Mouse (Mus musculus): Measurements from ENCODE around the gene Nppa. TPM values are rescaled to one million over a fixed set of nuclear protein-coding genes. Genes with fewer than 3 reads are reported as not detected.

Nppa gene
- polyA plus RNA-seq, 1 experiment, result not detected

DNA sequence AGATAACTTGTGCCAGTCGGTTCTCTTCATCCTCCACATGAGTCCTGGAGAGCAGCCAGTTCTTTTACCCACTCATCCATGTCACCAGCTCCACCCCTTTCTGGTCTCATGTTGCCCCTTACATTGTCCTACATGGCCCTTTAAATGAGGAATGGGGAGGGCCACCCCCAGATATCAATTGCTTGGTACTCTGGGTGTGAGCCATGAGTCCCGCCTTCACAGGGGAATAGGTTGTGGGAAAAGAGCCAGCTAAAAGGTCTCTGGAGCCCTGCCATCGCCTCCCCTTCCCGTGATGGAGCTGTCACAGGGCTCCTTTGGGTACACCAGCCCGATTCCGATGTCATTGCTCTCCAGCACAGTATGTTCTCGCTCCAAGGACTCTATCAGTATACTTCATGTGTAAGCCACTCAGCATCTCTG lies 21.1 kb upstream of the Nppa start:
- TF ChIP-seq CTCF (IDR thresholded peaks at IDR 0.05; ENCODE audit: low read depth, low read length) (no peak), POLR2A (IDR thresholded peaks at IDR 0.05; ENCODE audit: insufficient read depth, low read length) (no peak), EP300 (IDR thresholded peaks at IDR 0.05; ENCODE audit: insufficient read depth, low read depth, low read length) (no peak)

DNA sequence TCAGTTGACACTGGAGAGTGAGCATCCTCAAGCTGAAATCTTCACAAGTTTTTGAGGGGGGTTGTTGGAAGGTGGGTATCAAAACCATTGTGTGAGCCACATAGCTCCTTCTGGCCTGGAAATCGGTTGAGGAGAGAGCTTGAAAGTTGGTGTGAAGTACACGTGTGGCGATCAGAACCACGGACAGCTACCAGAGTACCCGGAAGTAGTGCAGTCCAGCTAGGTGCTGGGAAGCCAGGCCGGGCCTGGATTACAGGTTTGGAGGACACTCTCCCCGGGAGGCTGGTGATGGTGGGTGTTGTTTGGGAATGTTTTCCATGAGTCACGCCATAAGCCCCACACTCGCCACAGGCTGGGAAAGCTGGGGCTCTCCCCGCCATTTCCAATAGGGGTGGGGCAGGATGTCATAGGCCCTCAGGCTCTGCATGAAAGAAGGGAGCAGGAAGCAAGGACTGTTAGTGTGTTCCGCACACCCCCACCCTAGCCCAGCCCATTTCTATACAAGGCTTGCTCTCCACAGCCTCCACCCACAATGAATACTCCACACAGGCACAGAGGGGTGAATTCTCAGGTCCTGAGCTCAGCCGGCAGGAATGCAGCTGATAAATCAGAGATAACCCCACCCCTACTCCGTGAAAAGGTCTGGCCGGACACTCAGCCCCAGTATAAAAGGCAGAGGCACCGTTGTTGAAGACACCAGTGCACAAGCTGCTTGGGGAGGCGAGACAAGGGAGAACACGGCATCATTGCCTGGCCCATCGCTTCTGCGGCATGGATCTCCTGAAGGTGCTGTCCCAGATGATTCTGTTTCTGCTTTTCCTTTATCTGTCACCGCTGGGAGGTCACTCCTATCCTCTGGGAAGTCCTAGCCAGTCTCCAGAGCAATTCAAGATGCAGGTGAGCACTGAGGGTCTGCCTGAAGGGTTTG lies 15.1 kb upstream of the Nppa start, which contains the start of gene Nppb:
Nppb (plus strand) TSS at position 584 of the 928 bp plus-strand sequence.
- Histone ChIP-seq H3K27me3 (ENCODE audit: control insufficient read depth, insufficient read depth, low read length, poor library complexity, severe bottlenecking) (no peaks in the 10 kb centered on the region), H3K9me3 (replicated peaks; ENCODE audit: control insufficient read depth, insufficient read depth, low read length, poor library complexity, severe bottlenecking) (no peaks in the 10 kb centered on the region), H3K27ac (ENCODE audit: insufficient read depth, low read length) (no peak within 1 kb of the TSS), H3K36me3 (ENCODE audit: control insufficient read depth, insufficient read depth, low read length, poor library complexity, severe bottlenecking) (no peaks in the 10 kb centered on the region), H3K4me3 (ENCODE audit: low read depth, low read length) (peak within 1 kb of the TSS; percentile 7; the same call in 1 of the 2 replicates), H3K4me1 (ENCODE audit: control insufficient read depth, insufficient read depth, low read length) (no peaks in the 10 kb centered on the region), H3K9ac (ENCODE audit: low read depth, poor library complexity, severe bottlenecking) (no peak within 1 kb of the TSS)
- TF ChIP-seq CTCF (IDR thresholded peaks at IDR 0.05; ENCODE audit: low read depth, low read length) (no peak), EP300 (IDR thresholded peaks at IDR 0.05; ENCODE audit: insufficient read depth, low read depth, low read length) (peak; percentile 64; the same call in 1 of the 2 replicates)

More for the DNA sequence above, 21.1 kb upstream of the Nppa start:
- Histone ChIP-seq H3K36me3 (ENCODE audit: control insufficient read depth, insufficient read depth, low read length, poor library complexity, severe bottlenecking) (no peaks in the 10 kb centered on the region), H3K4me1 (ENCODE audit: control insufficient read depth, insufficient read depth, low read length) (no peaks in the 10 kb centered on the region), H3K27ac (ENCODE audit: insufficient read depth, low read length) (no peak overlapping the region), H3K9me3 (replicated peaks; ENCODE audit: control insufficient read depth, insufficient read depth, low read length, poor library complexity, severe bottlenecking) (no peaks in the 10 kb centered on the region), H3K9ac (ENCODE audit: low read depth, poor library complexity, severe bottlenecking) (no peak overlapping the region), H3K4me3 (ENCODE audit: low read depth, low read length) (no peak overlapping the region), H3K27me3 (ENCODE audit: control insufficient read depth, insufficient read depth, low read length, poor library complexity, severe bottlenecking) (no peaks in the 10 kb centered on the region)

DNA sequence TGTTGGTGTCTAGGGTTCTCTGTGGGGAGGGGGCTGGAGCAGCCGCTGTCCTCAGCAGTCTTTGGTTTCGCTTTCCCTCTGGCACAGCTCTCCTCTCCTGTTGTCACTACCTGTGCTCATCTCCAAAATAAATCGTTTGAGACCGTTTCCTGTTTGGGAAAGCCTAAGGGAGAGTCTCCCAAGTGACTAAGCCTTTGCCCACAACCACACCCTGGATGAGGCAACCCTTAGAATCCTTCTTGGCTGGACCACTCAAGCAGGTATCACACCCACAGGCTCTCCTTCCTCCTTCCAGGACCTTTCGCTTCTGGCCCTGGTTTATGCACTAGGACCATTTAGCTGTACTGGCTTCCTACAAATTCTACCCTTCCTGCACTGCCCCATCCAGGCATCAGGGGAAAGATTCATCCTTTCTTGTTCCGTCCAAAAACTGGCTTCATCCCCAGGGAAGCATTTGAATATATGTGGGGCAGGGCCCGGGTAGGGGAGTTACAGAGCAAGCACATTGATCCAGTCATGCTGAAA lies 6.9 kb upstream of the Nppa start:
- Histone ChIP-seq H3K9ac (ENCODE audit: low read depth, poor library complexity, severe bottlenecking) (no peak overlapping the region), H3K27ac (ENCODE audit: insufficient read depth, low read length) (no peak overlapping the region), H3K4me1 (ENCODE audit: control insufficient read depth, insufficient read depth, low read length) (no peaks in the 10 kb centered on the region), H3K36me3 (ENCODE audit: control insufficient read depth, insufficient read depth, low read length, poor library complexity, severe bottlenecking) (no peaks in the 10 kb centered on the region), H3K27me3 (ENCODE audit: control insufficient read depth, insufficient read depth, low read length, poor library complexity, severe bottlenecking) (no peaks in the 10 kb centered on the region), H3K4me3 (ENCODE audit: low read depth, low read length) (no peak overlapping the region), H3K9me3 (replicated peaks; ENCODE audit: control insufficient read depth, insufficient read depth, low read length, poor library complexity, severe bottlenecking) (no peaks in the 10 kb centered on the region)
- TF ChIP-seq POLR2A (IDR thresholded peaks at IDR 0.05; ENCODE audit: insufficient read depth, low read length) (no peak), CTCF (IDR thresholded peaks at IDR 0.05; ENCODE audit: low read depth, low read length) (no peak), EP300 (IDR thresholded peaks at IDR 0.05; ENCODE audit: insufficient read depth, low read depth, low read length) (no peak)

DNA sequence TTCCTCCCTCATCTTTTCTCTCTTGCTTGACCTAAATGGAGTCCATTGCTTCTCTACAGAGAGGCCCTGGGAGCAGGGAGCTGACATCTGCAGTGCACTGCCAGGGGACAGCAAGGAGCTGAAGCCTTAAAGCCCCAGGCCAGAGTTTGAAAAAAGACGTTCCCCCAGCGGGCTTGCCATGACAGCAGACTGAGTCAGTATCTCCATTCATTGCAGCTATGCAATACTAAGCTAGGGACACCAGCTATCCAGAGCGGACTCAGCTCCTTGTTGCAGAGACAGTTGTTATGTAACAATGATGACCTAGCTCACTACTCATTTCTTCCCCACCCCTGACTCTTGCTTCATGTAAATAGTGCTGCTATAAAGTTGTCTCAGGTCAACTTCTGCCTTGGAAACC lies 5.2 kb upstream of the Nppa start:
- no peak overlapping the region for H3K4me3 ChIP-seq (ENCODE audit: low read depth, low read length)
- no peaks in the 10 kb centered on the region for H3K4me1 ChIP-seq (ENCODE audit: control insufficient read depth, insufficient read depth, low read length)
- H3K36me3 ChIP-seq (ENCODE audit: control insufficient read depth, insufficient read depth, low read length, poor library complexity, severe bottlenecking), result no peaks in the 10 kb centered on the region
- no peaks in the 10 kb centered on the region for H3K27me3 ChIP-seq (ENCODE audit: control insufficient read depth, insufficient read depth, low read length, poor library complexity, severe bottlenecking)
- no peaks in the 10 kb centered on the region for H3K9me3 ChIP-seq (replicated peaks; ENCODE audit: control insufficient read depth, insufficient read depth, low read length, poor library complexity, severe bottlenecking)
- no peak overlapping the region for H3K9ac ChIP-seq (ENCODE audit: low read depth, poor library complexity, severe bottlenecking)
- no peak for TF ChIP-seq POLR2A (IDR thresholded peaks at IDR 0.05; ENCODE audit: insufficient read depth, low read length)
- H3K27ac ChIP-seq (ENCODE audit: insufficient read depth, low read length), result no peak overlapping the region

DNA sequence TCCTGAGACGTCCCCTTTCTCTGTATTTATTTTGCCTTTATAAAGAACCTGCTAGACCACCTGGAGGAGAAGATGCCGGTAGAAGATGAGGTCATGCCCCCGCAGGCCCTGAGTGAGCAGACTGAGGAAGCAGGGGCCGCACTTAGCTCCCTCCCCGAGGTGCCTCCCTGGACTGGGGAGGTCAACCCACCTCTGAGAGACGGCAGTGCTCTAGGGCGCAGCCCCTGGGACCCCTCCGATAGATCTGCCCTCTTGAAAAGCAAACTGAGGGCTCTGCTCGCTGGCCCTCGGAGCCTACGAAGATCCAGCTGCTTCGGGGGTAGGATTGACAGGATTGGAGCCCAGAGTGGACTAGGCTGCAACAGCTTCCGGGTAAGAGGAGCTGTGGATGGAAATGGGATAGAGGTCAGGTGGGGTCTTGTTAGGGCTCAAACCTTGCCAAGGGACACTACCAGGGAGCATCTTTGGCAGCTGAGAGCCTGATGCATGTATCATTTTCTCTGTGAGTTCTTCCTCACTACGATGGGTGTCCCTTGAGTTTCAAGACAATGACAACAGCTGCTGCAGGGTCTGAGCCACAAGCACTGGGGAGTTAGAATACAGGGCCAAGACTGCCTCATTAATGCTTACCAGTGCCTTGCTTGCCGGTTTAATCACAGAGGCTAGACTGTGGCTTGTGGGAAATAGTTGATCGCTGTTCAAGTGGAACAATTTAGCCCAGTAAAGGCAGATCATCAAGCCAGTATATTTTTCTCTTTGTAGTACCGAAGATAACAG lies 679 bp downstream of the Nppa start:
- Histone ChIP-seq H3K36me3 (ENCODE audit: control insufficient read depth, insufficient read depth, low read length, poor library complexity, severe bottlenecking) (0 out of 2 replicates have a peak, but pooled peaks cover under 1% of the 10 kb centered on the region), H3K9me3 (replicated peaks; ENCODE audit: control insufficient read depth, insufficient read depth, low read length, poor library complexity, severe bottlenecking) (no peaks in the 10 kb centered on the region), H3K27me3 (ENCODE audit: control insufficient read depth, insufficient read depth, low read length, poor library complexity, severe bottlenecking) (no peaks in the 10 kb centered on the region), H3K4me1 (ENCODE audit: control insufficient read depth, insufficient read depth, low read length) (no peaks in the 10 kb centered on the region), H3K4me3 (ENCODE audit: low read depth, low read length) (no peak overlapping the region), H3K27ac (ENCODE audit: insufficient read depth, low read length) (no peak overlapping the region), H3K9ac (ENCODE audit: low read depth, poor library complexity, severe bottlenecking) (no peak overlapping the region)
- TF ChIP-seq CTCF (IDR thresholded peaks at IDR 0.05; ENCODE audit: low read depth, low read length), result no peak
- TF ChIP-seq EP300 (IDR thresholded peaks at IDR 0.05; ENCODE audit: insufficient read depth, low read depth, low read length), result no peak
- TF ChIP-seq POLR2A (IDR thresholded peaks at IDR 0.05; ENCODE audit: insufficient read depth, low read length), result no peak
